Mouse (Mus musculus): ENCODE data around the gene Mrgprg. TPM values are rescaled to one million over a fixed set of nuclear protein-coding genes. Genes with fewer than 3 reads are reported as not detected.

Gene Mrgprg
- polyA plus RNA-seq, 1 experiment from 2014 or later: not detected

DNA sequence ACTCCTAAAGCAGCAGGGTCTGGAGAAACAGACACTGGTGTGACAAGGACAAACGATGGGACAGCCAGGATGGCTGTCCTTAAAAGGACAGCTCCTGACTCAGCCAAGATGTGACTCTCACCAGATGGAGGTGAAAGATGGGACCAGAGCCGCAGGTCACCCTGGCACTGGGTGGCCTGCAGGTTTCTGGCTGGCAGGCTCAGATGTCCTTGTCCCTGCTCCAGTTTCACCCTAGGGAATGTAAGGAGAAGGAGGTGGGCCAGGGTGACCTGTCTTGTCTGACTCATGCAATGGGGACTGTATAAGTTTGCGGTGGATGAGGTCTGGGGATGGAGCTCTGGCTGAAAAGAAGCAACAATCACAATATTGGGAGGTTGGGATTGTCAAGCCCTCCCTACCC is 14.2 kb downstream of the Mrgprg start:
- 89% methylated on average over 3 of the region's 3 CpGs for WGBS
- peaks cover 18% of the 10 kb centered on the region for H3K4me1 ChIP-seq
- H3K9me3 ChIP-seq: no peaks in the 10 kb centered on the region
- no peak overlapping the region for H3K27ac ChIP-seq
- no peak for ATAC-seq (replicated peaks)
- H3K36me3 ChIP-seq (replicated peaks): no peaks in the 10 kb centered on the region
- H3K27me3 ChIP-seq (replicated peaks): peaks cover 14% of the 10 kb centered on the region
- no peak overlapping the region for H3K4me2 ChIP-seq
- no peak overlapping the region for H3K4me3 ChIP-seq
- H3K9ac ChIP-seq: no peak overlapping the region

DNA sequence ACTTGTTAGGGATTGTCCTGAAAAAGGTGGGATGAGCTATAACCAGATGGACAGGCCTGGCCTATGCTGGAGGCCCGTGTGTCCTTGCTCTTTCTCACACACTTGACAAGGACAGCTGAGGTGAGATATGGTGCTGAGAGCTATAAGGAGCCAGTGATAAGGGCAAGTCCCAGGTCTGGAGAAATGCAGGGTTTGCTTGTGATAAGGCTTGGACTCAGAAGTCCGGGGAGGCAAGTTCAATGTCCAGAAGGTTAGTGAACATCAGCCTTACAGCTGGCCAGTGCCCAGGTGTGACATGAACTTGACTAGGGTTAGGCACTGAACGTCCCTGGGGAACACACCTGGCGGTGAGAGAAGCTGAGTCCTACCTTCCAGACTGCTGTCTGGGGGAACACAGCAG is 14.7 kb downstream of the Mrgprg start:
- Histone ChIP-seq H3K36me3 (replicated peaks) (no peaks in the 10 kb centered on the region), H3K4me2 (no peak overlapping the region), H3K27ac (no peak overlapping the region), H3K4me3 (no peak overlapping the region), H3K27me3 (replicated peaks) (peaks cover 14% of the 10 kb centered on the region), H3K9me3 (no peaks in the 10 kb centered on the region), H3K4me1 (peaks cover 15% of the 10 kb centered on the region), H3K9ac (no peak overlapping the region)
- 73% methylated on average over 4 of the region's 4 CpGs for WGBS
- ATAC-seq (replicated peaks): no peak

DNA sequence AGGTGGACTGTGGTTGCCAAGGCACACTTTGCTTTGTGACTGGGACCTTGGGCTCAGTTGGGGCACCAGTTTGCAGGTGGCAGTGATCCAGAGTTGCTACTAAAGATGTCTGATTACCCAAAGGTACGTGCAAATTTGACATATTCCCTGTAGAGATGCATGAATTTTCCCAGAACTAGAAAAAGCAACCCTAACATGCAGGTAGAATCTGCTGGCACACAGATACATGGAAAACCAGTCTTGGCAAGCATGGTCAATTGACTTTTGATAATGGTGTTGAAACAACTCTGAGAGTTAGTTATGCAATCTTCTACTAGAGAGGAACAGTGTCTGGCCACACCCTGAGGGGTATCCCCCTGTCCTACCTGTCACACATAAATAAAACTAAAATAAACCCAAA is 15.4 kb downstream of the Mrgprg start:
- Histone ChIP-seq H3K36me3 (replicated peaks) (no peaks in the 10 kb centered on the region), H3K27ac (no peak overlapping the region), H3K4me1 (peaks cover 9% of the 10 kb centered on the region), H3K4me3 (no peak overlapping the region), H3K9me3 (no peaks in the 10 kb centered on the region), H3K4me2 (no peak overlapping the region), H3K9ac (no peak overlapping the region), H3K27me3 (replicated peaks) (peaks cover 12% of the 10 kb centered on the region)
- 69% methylated on average over 1 of the region's 1 CpGs for WGBS
- ATAC-seq (replicated peaks): no peak

DNA sequence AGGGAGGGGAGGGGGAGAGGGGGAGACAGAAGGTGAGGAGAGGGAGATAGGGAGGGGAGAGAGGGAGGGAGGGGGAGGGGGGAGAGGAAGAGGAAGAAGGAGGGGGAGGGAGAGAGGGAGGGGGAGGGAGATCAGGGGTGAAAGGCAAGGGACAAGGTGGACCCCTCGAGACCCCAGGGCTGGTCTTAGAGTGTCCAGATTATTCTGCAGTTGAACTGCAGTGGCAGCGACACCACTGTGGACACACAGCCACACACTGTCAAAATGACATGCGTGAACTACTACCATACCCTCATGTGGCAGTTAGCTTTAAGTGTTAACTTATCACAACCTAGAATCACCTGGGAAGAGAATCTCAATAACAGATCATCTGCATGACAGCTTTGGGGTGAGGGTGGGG is 17.7 kb downstream of the Mrgprg start:
- 70% methylated on average over 3 of the region's 3 CpGs for WGBS
- Histone ChIP-seq H3K9me3 (no peaks in the 10 kb centered on the region), H3K4me3 (no peak overlapping the region), H3K4me1 (peaks cover 8% of the 10 kb centered on the region; the same call in 1 of the 2 replicates), H3K9ac (no peak overlapping the region), H3K4me2 (no peak overlapping the region), H3K27ac (no peak overlapping the region), H3K36me3 (replicated peaks) (no peaks in the 10 kb centered on the region), H3K27me3 (replicated peaks) (no peaks in the 10 kb centered on the region)
- ATAC-seq (replicated peaks): 0 out of 2 replicates have a peak, but pooled peaks have one; percentile 15

DNA sequence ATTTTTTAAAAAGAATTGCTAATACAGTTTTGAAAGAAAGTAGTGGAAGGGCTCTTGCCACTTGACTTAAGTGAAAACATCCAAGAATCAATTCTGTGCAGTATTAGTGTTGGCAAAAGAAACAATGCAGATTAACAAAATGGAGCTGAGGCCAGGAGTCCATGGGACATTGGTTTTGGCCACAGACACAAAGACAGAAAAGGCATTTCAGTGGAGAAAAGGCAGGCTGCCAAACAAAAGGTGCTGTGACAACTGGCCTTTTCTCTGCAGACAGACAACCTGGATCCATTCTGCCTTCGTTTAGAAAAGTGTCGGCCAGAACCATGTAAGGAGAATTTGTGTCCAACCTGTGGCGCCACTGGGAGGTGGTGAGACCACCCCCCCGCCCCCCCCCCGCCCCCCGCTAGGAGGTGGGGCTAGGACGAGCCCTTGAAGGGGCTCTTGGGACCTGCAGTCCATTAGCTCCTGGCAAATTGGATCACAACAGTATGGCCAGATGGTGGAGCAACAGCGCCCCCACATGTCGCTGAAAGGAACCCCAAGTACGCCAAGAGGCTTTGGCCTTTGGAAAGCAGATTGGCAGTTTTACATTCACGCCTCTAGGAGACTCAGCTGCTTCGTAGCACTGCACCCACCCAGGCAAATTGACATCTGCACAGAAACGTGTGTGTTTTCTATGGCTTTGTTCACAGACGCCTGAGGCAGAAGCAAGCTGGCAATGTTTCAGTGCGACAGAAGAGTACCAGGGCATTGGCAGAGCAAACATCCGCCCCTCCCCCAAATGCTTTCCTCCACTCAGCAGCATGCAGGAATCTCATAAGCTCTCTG is 18.5 kb downstream of the Mrgprg start:
- H3K27ac ChIP-seq: peak overlapping the region; percentile 54
- no peaks in the 10 kb centered on the region for H3K9me3 ChIP-seq
- peaks cover 8% of the 10 kb centered on the region; the same call in 1 of the 2 replicates for H3K4me1 ChIP-seq
- peak overlapping the region; percentile 18; the same call in 1 of the 2 replicates for H3K4me3 ChIP-seq
- H3K27me3 ChIP-seq (replicated peaks): no peaks in the 10 kb centered on the region
- H3K4me2 ChIP-seq: peak overlapping the region; percentile 47
- 2% methylated on average over 16 of the region's 16 CpGs for WGBS
- H3K9ac ChIP-seq: peak overlapping the region; percentile 40; the same call in 1 of the 2 replicates
- H3K36me3 ChIP-seq (replicated peaks): no peaks in the 10 kb centered on the region
- peak; percentile 89 for ATAC-seq (replicated peaks)

DNA sequence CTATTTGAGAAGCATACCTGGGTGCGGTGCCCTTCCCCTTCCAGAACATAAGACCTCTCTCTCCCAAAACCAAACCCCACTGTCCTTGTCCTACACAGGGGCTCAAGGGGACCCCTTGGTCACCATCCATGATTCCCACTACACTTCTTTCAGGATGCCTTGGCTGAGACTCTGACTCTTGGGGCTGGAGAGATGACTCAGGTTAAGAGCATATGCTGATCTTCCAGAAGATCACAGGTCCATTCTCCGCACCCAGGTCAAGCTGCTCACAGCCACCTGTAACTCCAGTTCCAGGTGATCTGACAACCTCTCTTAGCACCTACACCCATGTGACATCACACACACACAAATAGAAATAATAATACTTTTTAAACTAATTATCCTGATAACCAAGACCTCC is 26.1 kb downstream of the Mrgprg start:
- H3K27ac ChIP-seq: peak overlapping the region; percentile 78
- ATAC-seq (replicated peaks): peak; percentile 9

DNA sequence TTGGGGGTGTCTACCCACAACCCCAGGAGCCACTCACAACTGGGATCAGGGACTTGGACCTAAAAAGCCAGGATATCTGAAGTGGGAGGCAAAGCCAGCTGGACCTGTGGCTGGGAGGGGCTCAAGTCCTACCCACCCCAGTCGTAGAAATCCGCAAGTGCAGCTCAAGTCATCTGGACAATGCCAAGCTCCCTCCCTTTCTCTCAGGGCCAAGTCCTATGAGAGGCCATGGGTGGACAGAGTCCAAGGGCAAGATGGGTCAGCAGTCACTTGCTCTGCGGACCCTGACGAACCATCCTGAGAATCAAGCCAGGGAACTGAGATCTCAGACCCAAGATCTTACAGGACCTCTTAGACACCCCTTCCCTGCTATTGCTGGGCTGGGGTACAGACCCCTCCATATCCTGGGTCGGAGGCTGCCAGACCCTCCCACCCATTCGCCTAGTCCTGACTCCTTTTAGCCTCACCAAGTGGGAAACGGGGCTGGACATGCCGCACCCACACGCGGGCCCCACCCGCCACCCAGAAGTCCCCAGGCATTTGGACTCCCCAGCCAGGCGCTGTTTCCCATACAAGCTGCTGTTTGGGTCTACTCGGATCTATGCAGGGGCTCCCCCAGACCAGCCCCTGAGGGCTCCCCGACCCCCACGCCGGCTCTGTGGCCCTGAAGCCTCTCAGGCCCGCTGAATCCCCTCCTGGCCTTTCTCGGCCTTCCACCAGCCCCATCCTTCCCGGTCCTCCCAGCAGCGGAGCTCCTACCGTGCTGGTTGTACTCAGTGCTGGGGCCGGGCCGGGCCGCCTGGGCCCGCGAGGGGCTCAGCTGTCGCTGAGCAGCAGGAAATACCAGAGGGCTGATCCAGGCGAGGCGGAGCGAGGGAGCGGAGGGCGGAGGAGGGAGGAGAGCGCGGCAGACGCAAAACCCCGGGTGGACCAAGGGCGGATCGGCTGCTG is 27.0 kb downstream of the Mrgprg start:
- 2% methylated on average over 36 of the region's 38 CpGs for WGBS
- peak overlapping the region; percentile 78 for H3K27ac ChIP-seq
- peak; percentile 91 for ATAC-seq (replicated peaks)
- no peaks in the 10 kb centered on the region for H3K36me3 ChIP-seq (replicated peaks)
- peak overlapping the region; percentile 81 for H3K4me3 ChIP-seq
- H3K4me1 ChIP-seq: peaks cover 32% of the 10 kb centered on the region
- peak overlapping the region; percentile 83 for H3K4me2 ChIP-seq
- peak overlapping the region; percentile 94 for H3K9ac ChIP-seq
- no peaks in the 10 kb centered on the region for H3K9me3 ChIP-seq
- H3K27me3 ChIP-seq (replicated peaks): no peaks in the 10 kb centered on the region

More for the DNA sequence above, 26.1 kb downstream of the Mrgprg start:
- no peaks in the 10 kb centered on the region for H3K9me3 ChIP-seq
- no peaks in the 10 kb centered on the region for H3K36me3 ChIP-seq (replicated peaks)
- H3K4me1 ChIP-seq: peaks cover 32% of the 10 kb centered on the region
- WGBS: 27% methylated on average over 2 of the region's 2 CpGs
- H3K4me2 ChIP-seq: peak overlapping the region; percentile 83
- peak overlapping the region; percentile 81 for H3K4me3 ChIP-seq
- peak overlapping the region; percentile 94 for H3K9ac ChIP-seq
- H3K27me3 ChIP-seq (replicated peaks): no peaks in the 10 kb centered on the region

DNA sequence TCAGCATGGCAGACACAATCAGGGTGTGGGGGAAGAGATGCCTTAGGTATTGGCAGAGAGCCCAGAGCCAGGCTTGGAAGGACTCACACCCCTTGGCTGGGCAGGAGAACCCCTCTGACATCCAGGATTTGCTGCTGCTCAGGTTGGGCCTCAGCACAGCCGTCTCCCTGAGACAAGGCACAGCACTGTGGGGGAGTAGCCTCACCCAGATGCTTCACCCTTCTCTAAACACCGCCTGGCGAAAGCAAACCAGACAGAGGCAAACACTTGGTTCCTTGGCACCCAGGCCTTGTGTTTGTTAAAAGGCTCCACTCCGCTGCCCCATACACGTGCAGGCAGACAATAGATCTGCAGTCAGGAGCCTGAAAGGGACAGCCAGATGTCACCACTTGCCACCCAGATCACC is 28.2 kb downstream of the Mrgprg start:
- WGBS: 16% methylated on average over 5 of the region's 5 CpGs
- H3K27me3 ChIP-seq (replicated peaks): no peaks in the 10 kb centered on the region
- peak overlapping the region; percentile 94 for H3K9ac ChIP-seq
- H3K4me3 ChIP-seq: peak overlapping the region; percentile 81
- H3K4me2 ChIP-seq: peak overlapping the region; percentile 83
- 0 out of 2 replicates have a peak, but pooled peaks have one; percentile 22 for ATAC-seq (replicated peaks)
- H3K27ac ChIP-seq: peak overlapping the region; percentile 78
- peaks cover 32% of the 10 kb centered on the region for H3K4me1 ChIP-seq
- no peaks in the 10 kb centered on the region for H3K9me3 ChIP-seq
- H3K36me3 ChIP-seq (replicated peaks): 0 out of 2 replicates have a peak, but pooled peaks cover 2% of the 10 kb centered on the region

DNA sequence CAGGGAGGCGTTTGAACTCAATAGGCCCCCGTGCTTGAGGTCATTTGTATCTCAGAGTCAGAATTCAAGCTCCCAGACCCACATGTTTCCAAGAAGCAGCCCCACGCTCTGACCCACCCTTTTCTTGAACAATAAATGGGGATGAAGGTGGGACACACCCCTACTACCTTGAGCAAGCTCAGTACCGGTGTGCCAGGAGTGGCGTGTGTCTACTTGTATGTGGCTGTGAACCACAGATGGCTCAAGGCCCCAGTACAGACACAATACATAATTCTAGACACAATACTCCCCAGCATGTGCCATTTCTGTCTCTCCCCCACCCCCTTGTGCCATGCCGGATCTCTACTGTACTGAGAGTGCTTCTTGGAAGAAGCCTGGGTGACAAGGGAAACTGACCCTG is 28.6 kb downstream of the Mrgprg start:
- peak overlapping the region; percentile 78 for H3K27ac ChIP-seq
- H3K4me2 ChIP-seq: peak overlapping the region; percentile 83
- 0 out of 2 replicates have a peak, but pooled peaks cover 3% of the 10 kb centered on the region for H3K36me3 ChIP-seq (replicated peaks)
- WGBS: 62% methylated on average over 6 of the region's 6 CpGs
- peak overlapping the region; percentile 81 for H3K4me3 ChIP-seq
- no peaks in the 10 kb centered on the region for H3K9me3 ChIP-seq
- no peaks in the 10 kb centered on the region for H3K27me3 ChIP-seq (replicated peaks)
- ATAC-seq (replicated peaks): 0 out of 2 replicates have a peak, but pooled peaks have one; percentile 19
- H3K4me1 ChIP-seq: peaks cover 32% of the 10 kb centered on the region
- peak overlapping the region; percentile 94 for H3K9ac ChIP-seq

DNA sequence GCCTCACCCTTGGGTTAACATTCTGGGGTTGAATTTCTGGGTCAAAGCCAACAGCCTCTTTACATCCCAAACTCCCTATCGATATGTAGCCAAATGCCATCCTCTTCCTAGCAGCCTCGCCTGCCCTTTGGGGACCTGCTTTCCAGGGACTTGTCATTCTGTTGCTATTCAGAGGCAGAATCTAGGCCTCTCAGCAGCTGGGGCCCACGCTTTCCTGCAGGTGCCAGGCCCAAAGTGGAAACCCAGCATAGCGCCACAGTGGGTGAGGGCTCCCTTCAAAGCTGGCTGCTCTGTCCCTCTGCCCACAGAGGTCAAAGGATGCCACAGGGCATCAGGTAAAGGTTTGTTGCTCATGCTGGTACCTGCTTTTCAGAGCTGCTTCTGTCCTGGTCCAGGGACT is 33.0 kb downstream of the Mrgprg start:
- Histone ChIP-seq H3K4me2 (no peak overlapping the region), H3K27ac (no peak overlapping the region), H3K4me3 (no peak overlapping the region), H3K27me3 (replicated peaks) (no peaks in the 10 kb centered on the region), H3K9me3 (no peaks in the 10 kb centered on the region), H3K4me1 (peaks cover 19% of the 10 kb centered on the region), H3K36me3 (replicated peaks) (0 out of 2 replicates have a peak, but pooled peaks cover 3% of the 10 kb centered on the region), H3K9ac (no peak overlapping the region)
- 87% methylated on average over 4 of the region's 4 CpGs for WGBS
- no peak for ATAC-seq (replicated peaks)

DNA sequence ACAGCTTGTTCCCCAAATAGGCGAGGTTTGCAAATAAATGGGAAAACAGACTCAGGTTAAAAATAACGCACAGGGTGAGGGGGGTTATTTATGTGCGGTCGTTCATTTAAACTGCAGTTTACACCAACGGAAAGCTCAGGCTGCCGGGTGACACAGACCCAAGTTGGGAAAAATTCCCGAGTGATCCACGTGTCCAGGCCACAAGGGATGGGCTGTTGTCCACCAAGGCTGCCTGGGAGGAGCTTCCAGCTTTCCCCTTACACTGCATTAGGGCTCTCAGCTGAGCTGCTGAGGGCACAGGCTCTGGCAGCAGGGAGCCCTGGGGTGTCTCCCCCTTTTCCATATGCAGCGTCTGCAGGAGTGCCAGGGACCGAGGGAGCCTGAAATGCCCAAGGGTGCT is 36.9 kb downstream of the Mrgprg start:
- H3K4me3 ChIP-seq: no peak overlapping the region
- H3K9me3 ChIP-seq: no peaks in the 10 kb centered on the region
- H3K4me1 ChIP-seq: 0 out of 2 replicates have a peak, but pooled peaks cover 4% of the 10 kb centered on the region
- no peak overlapping the region for H3K4me2 ChIP-seq
- 0 out of 2 replicates have a peak, but pooled peaks cover 3% of the 10 kb centered on the region for H3K36me3 ChIP-seq (replicated peaks)
- H3K27ac ChIP-seq: no peak overlapping the region
- 81% methylated on average over 10 of the region's 10 CpGs for WGBS
- H3K9ac ChIP-seq: no peak overlapping the region
- ATAC-seq (replicated peaks): no peak
- no peaks in the 10 kb centered on the region for H3K27me3 ChIP-seq (replicated peaks)

DNA sequence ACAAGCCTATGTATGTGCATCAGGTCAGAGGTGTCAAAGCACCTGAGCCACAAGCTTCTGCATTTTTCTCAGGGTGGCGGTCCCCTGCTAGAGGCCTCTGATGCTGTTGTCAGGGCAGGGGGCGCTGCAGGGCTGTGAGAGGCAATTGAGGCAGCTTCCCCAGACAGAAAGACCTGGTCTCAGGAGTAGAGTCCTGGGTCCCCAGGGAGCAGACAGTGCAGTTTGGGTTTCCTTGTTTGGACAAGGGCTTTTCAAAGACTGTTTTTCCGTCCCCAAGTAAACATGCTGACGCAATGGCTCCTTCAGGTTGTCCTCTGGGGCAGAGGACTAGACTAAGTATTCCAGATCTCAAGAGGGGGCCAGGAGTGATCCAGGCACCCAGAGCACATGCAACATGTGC is 40.4 kb downstream of the Mrgprg start:
- Histone ChIP-seq H3K9ac (no peak overlapping the region), H3K9me3 (no peaks in the 10 kb centered on the region), H3K4me3 (no peak overlapping the region), H3K36me3 (replicated peaks) (no peaks in the 10 kb centered on the region), H3K27me3 (replicated peaks) (no peaks in the 10 kb centered on the region), H3K4me2 (no peak overlapping the region), H3K27ac (no peak overlapping the region), H3K4me1 (0 out of 2 replicates have a peak, but pooled peaks cover 4% of the 10 kb centered on the region)
- ATAC-seq (replicated peaks): no peak
- 91% methylated on average over 4 of the region's 4 CpGs for WGBS
